Mouse (Mus musculus) liver, adult 2 months (tissue): ENCODE data around the gene Nfia.

Source experiments
- CTCF ChIP-seq: fragments of 200-500 bp; IDR thresholded peaks from 2 replicates; pipeline ENCODE4 v1.5.1; 2011; ENCODE audit warnings: low read depth, low read length, control low read depth
- POLR2A ChIP-seq: fragments of 200-500 bp; IDR thresholded peaks from 2 replicates; pipeline ENCODE4 v1.6.1; 2011; ENCODE audit warnings: low read length, control low read depth; ENCODE audit not compliant: insufficient read depth; ENCODE audit errors: extremely low read depth

- TF ChIP-seq CTCF (no peak), POLR2A (no peak)
These were observed 167.0 kb downstream of the Nfia start for GRCm38 (mm10) chr4:97939492-97939891.
